Mouse (Mus musculus) heart, embryonic 11.5 days (tissue): Measurements from ENCODE around the gene Ero1lb. TPM values are rescaled to one million over a fixed set of nuclear protein-coding genes. Genes with fewer than 3 reads are reported as not detected.
"Not testable (repeated sequence)": the region's sequence is repeated elsewhere in the genome, so short reads cannot be mapped to it uniquely, and the experiment has no call there.

ENCODE experiments used
- ATAC-seq: fragments of 200-750 bp; cut with Nextera tagmentation; replicated peaks from 2 replicates; pipeline ENCODE4 v1.8.0; 2017; ENCODE audit warnings: moderate library complexity; ENCODE audit not compliant: insufficient number of reproducible peaks, low FRiP score, low TSS enrichment
- H3K27ac ChIP-seq: fragments of 300-500 bp; sonication (generic); 2 replicates; pipeline ENCODE4 v1.5.1; 2014; ENCODE audit warnings: mild to moderate bottlenecking, low read depth, low read length
- H3K27me3 ChIP-seq: fragments of 300-500 bp; sonication (generic); 2 replicates; pipeline ENCODE4 v1.6.1; 2014; ENCODE audit warnings: mild to moderate bottlenecking, low read length, mixed read lengths; ENCODE audit not compliant: control insufficient read depth, insufficient read depth
- H3K36me3 ChIP-seq: fragments of 300-500 bp; sonication (generic); 2 replicates; pipeline ENCODE4 v1.6.1; 2014; ENCODE audit warnings: mild to moderate bottlenecking, low read length, moderate library complexity, mixed read lengths; ENCODE audit not compliant: control insufficient read depth, insufficient read depth
- H3K4me1 ChIP-seq: fragments of 300-500 bp; sonication (generic); 2 replicates; pipeline ENCODE4 v1.6.1; 2014; ENCODE audit warnings: low read length; ENCODE audit not compliant: control insufficient read depth, insufficient read depth
- H3K4me2 ChIP-seq: fragments of 300-500 bp; sonication (generic); 2 replicates; pipeline ENCODE4 v1.6.1; 2014; ENCODE audit warnings: mild to moderate bottlenecking, moderate library complexity
- H3K4me3 ChIP-seq: fragments of 300-500 bp; sonication (generic); 2 replicates; pipeline ENCODE4 v1.5.1; 2014; ENCODE audit warnings: low read depth, low read length
- H3K9ac ChIP-seq: fragments of 300-500 bp; sonication (generic); 2 replicates; pipeline ENCODE4 v1.6.1; 2014; ENCODE audit warnings: mild to moderate bottlenecking, low read depth, low read length, moderate library complexity
- H3K9me3 ChIP-seq: fragments of 300-500 bp; sonication (generic); replicated peaks from 2 replicates; pipeline ENCODE4 v1.6.1; 2016; ENCODE audit warnings: low read length; ENCODE audit not compliant: control insufficient read depth
- WGBS: fragments of 180-500 bp; shearing (Covaris S2); extraction: QIAGEN DNeasy Blood & Tissue Kit; methylation state at CpG from one replicate; pipeline ENCODE4 v1.1.7; 2014; ENCODE audit not compliant: insufficient replicate concordance; 5-methylcytosine and 5-hydroxymethylcytosine counted together
- polyA plus RNA-seq: library from polyadenylated mRNA; unstranded; fragments of >200 nt; fragmentation: Nextera tagmentation; extraction: Ambion mirVana; gene quantifications from 2 replicates; pipeline ENCODE4 v1.2.1, GENCODE M21; 2014

Gene Ero1lb
- polyA plus RNA-seq, 1 experiment from 2014 or later, result 7.7 TPM

GRCm38 (mm10) chr13:12562256-12562655 lies 3.4 kb upstream of the Ero1lb start:
- WGBS, result 68% methylated on average over 4 of the region's 4 CpGs

GRCm38 (mm10) chr13:12567936-12568335 lies 2.3 kb downstream of the Ero1lb start:
- H3K9me3 ChIP-seq, result no peaks in the 10 kb centered on the region
- 72% methylated on average over 1 of the region's 1 CpGs for WGBS

More at GRCm38 (mm10) chr13:12562256-12562655, 3.4 kb upstream of the Ero1lb start:
- Histone ChIP-seq H3K27ac (no peak overlapping the region), H3K4me2 (no peak overlapping the region), H3K9ac (no peak overlapping the region), H3K36me3 (no peaks in the 10 kb centered on the region), H3K9me3 (no peaks in the 10 kb centered on the region), H3K4me3 (no peak overlapping the region), H3K27me3 (peaks cover 2% of the 10 kb centered on the region; the same call in 1 of the 2 replicates), H3K4me1 (peaks cover 3% of the 10 kb centered on the region; the same call in 1 of the 2 replicates)
- ATAC-seq, result no peak

GRCm38 (mm10) chr13:12568597-12569469 lies 3.2 kb downstream of the Ero1lb start:
- Histone ChIP-seq H3K36me3 (no peaks in the 10 kb centered on the region), H3K4me1 (peaks cover 3% of the 10 kb centered on the region; the same call in 1 of the 2 replicates), H3K27me3 (peaks cover 4% of the 10 kb centered on the region; the same call in 1 of the 2 replicates), H3K9ac (no peak overlapping the region), H3K4me2 (no peak overlapping the region), H3K9me3 (no peaks in the 10 kb centered on the region), H3K27ac (no peak overlapping the region), H3K4me3 (no peak overlapping the region)
- WGBS, result 59% methylated on average over 9 of the region's 9 CpGs
- ATAC-seq, result no peak

More at GRCm38 (mm10) chr13:12567936-12568335, 2.3 kb downstream of the Ero1lb start:
- Histone ChIP-seq H3K9ac (no peak overlapping the region), H3K36me3 (no peaks in the 10 kb centered on the region), H3K4me1 (peaks cover 3% of the 10 kb centered on the region; the same call in 1 of the 2 replicates), H3K27ac (no peak overlapping the region), H3K27me3 (peaks cover 4% of the 10 kb centered on the region; the same call in 1 of the 2 replicates), H3K4me3 (no peak overlapping the region), H3K4me2 (no peak overlapping the region)
- no peak for ATAC-seq

GRCm38 (mm10) chr13:12569741-12570140 lies 4.1 kb downstream of the Ero1lb start:
- no peak for ATAC-seq
- H3K4me3 ChIP-seq, result no peak overlapping the region
- H3K9me3 ChIP-seq, result no peaks in the 10 kb centered on the region
- 75% methylated on average over 7 of the region's 7 CpGs for WGBS
- H3K27me3 ChIP-seq, result peaks cover 4% of the 10 kb centered on the region; the same call in 1 of the 2 replicates
- H3K36me3 ChIP-seq, result no peaks in the 10 kb centered on the region
- H3K27ac ChIP-seq, result no peak overlapping the region
- H3K4me1 ChIP-seq, result peaks cover 3% of the 10 kb centered on the region; the same call in 1 of the 2 replicates
- no peak overlapping the region for H3K9ac ChIP-seq
- no peak overlapping the region for H3K4me2 ChIP-seq

GRCm38 (mm10) chr13:12574979-12575536 lies 9.4 kb downstream of the Ero1lb start:
- Histone ChIP-seq H3K9me3 (no peaks in the 10 kb centered on the region), H3K27me3 (no peaks in the 10 kb centered on the region), H3K4me3 (no peak overlapping the region), H3K36me3 (no peaks in the 10 kb centered on the region), H3K27ac (no peak overlapping the region), H3K4me2 (no peak overlapping the region), H3K9ac (no peak overlapping the region), H3K4me1 (no peaks in the 10 kb centered on the region)
- ATAC-seq, result no peak
- WGBS, result 82% methylated on average over 9 of the region's 9 CpGs

GRCm38 (mm10) chr13:12578145-12578544 lies 12.5 kb downstream of the Ero1lb start:
- no peaks in the 10 kb centered on the region for H3K4me1 ChIP-seq
- no peaks in the 10 kb centered on the region for H3K9me3 ChIP-seq
- no peaks in the 10 kb centered on the region for H3K27me3 ChIP-seq
- H3K4me3 ChIP-seq, result no peak overlapping the region
- no peak overlapping the region for H3K4me2 ChIP-seq
- H3K27ac ChIP-seq, result no peak overlapping the region
- 79% methylated on average over 5 of the region's 5 CpGs for WGBS
- no peak for ATAC-seq
- no peaks in the 10 kb centered on the region for H3K36me3 ChIP-seq
- H3K9ac ChIP-seq, result no peak overlapping the region

GRCm38 (mm10) chr13:12589003-12589402 lies 23.3 kb downstream of the Ero1lb start:
- H3K9ac ChIP-seq, result no peak overlapping the region
- no peaks in the 10 kb centered on the region for H3K4me1 ChIP-seq
- 1% methylated on average over 3 of the region's 3 CpGs for WGBS
- no peaks in the 10 kb centered on the region for H3K27me3 ChIP-seq
- no peaks in the 10 kb centered on the region for H3K36me3 ChIP-seq
- H3K27ac ChIP-seq, result no peak overlapping the region
- no peak overlapping the region for H3K4me3 ChIP-seq
- H3K4me2 ChIP-seq, result no peak overlapping the region
- ATAC-seq, result no peak
- H3K9me3 ChIP-seq, result no peaks in the 10 kb centered on the region

GRCm38 (mm10) chr13:12597075-12597474 lies 31.4 kb downstream of the Ero1lb start:
- H3K27me3 ChIP-seq, ATAC-seq, H3K9me3 ChIP-seq, H3K4me3 ChIP-seq, H3K27ac ChIP-seq, H3K4me2 ChIP-seq, H3K36me3 ChIP-seq, H3K9ac ChIP-seq, H3K4me1 ChIP-seq: not testable (repeated sequence)
- 77% methylated on average over 3 of the region's 4 CpGs for WGBS
